Mouse (Mus musculus) forebrain, embryonic 16.5 days (tissue): ENCODE data around the gene Pbrm1. TPM values are rescaled to one million over a fixed set of nuclear protein-coding genes. Genes with fewer than 3 reads are reported as not detected.

Source experiments
- ATAC-seq: fragments of 200-750 bp; cut with Nextera tagmentation; 2 replicates; pipeline ENCODE4 v1.8.0; 2017; ENCODE audit warnings: mild to moderate bottlenecking, moderate library complexity
- H3K27ac ChIP-seq: fragments of 300-500 bp; sonication (generic); 2 replicates; pipeline ENCODE4 v1.5.1; 2014; ENCODE audit warnings: low read length, control low read depth
- H3K27me3 ChIP-seq: fragments of 300-500 bp; sonication (generic); replicated peaks from 2 replicates; pipeline ENCODE4 v1.6.1; 2014; ENCODE audit warnings: low read length; ENCODE audit not compliant: control insufficient read depth, insufficient read depth
- H3K36me3 ChIP-seq: fragments of 300-500 bp; sonication (generic); 2 replicates; pipeline ENCODE4 v1.6.1; 2014; ENCODE audit not compliant: control insufficient read depth, insufficient read depth
- H3K4me1 ChIP-seq: fragments of 300-500 bp; sonication (generic); replicated peaks from 2 replicates; pipeline ENCODE4 v1.6.1; 2014; ENCODE audit warnings: low read length; ENCODE audit not compliant: control insufficient read depth, insufficient read depth
- H3K4me2 ChIP-seq: fragments of 300-500 bp; sonication (generic); 2 replicates; pipeline ENCODE4 v1.6.1; 2014; ENCODE audit warnings: mild to moderate bottlenecking, low read length, control low read depth
- H3K4me3 ChIP-seq: fragments of 300-500 bp; sonication (generic); replicated peaks from 2 replicates; pipeline ENCODE4 v1.5.1; 2014; ENCODE audit warnings: mild to moderate bottlenecking, low read length, control low read depth
- H3K9ac ChIP-seq: fragments of 300-500 bp; sonication (generic); replicated peaks from 2 replicates; pipeline ENCODE4 v1.6.1; 2014; ENCODE audit warnings: low read depth, low read length, control low read depth
- H3K9me3 ChIP-seq: fragments of 300-500 bp; sonication (generic); 2 replicates; pipeline ENCODE4 v1.6.1; 2016; ENCODE audit warnings: low read length; ENCODE audit not compliant: control insufficient read depth
- WGBS: fragments of 180-500 bp; shearing (Covaris S2); extraction: QIAGEN DNeasy Blood & Tissue Kit; methylation state at CpG from one replicate; pipeline ENCODE4 v1.1.7; 2014; 5-methylcytosine and 5-hydroxymethylcytosine counted together
- polyA plus RNA-seq: library from polyadenylated mRNA; unstranded; fragments of >200 nt; fragmentation: Nextera tagmentation; extraction: Ambion mirVana; gene quantifications from 2 replicates; pipeline ENCODE4 v1.2.1, GENCODE M21; 2015

Gene Pbrm1
- polyA plus RNA-seq, 1 experiment from 2014 or later, result 154 TPM

- 63% methylated on average over 15 of the region's 15 CpGs for WGBS
- Histone ChIP-seq H3K9ac (peak overlapping the region; percentile 45), H3K4me3 (peak overlapping the region; percentile 90)
Observed at GRCm38 (mm10) chr14:31129326-31130235, 110.6 kb downstream of the Pbrm1 start.

GRCm38 (mm10) chr14:31130236-31131220 is 111.6 kb downstream of the Pbrm1 start, which contains the start of gene Nt5dc2:
Gene Nt5dc2 (plus strand): TSS chr14:31131053.
- 3% methylated on average over 52 of the region's 63 CpGs for WGBS
- Histone ChIP-seq H3K9ac (peak within 1 kb of the TSS; percentile 77), H3K4me1 (peaks cover 61% of the 10 kb centered on the region), H3K36me3 (no peaks in the 10 kb centered on the region), H3K27ac (peak within 1 kb of the TSS; percentile 49), H3K4me2 (peak within 1 kb of the TSS; percentile 56), H3K9me3 (no peaks in the 10 kb centered on the region), H3K4me3 (peak within 1 kb of the TSS; percentile 68), H3K27me3 (no peaks in the 10 kb centered on the region)
- ATAC-seq, result peak; percentile 61

More at GRCm38 (mm10) chr14:31129326-31130235, 110.6 kb downstream of the Pbrm1 start:
- Histone ChIP-seq H3K4me1 (peaks cover 63% of the 10 kb centered on the region), H3K36me3 (no peaks in the 10 kb centered on the region), H3K4me2 (peak overlapping the region; percentile 55), H3K27ac (peak overlapping the region; percentile 49), H3K27me3 (no peaks in the 10 kb centered on the region), H3K9me3 (no peaks in the 10 kb centered on the region)
- no peak for ATAC-seq

- Histone ChIP-seq H3K4me1 (peaks cover 58% of the 10 kb centered on the region), H3K27me3 (no peaks in the 10 kb centered on the region), H3K36me3 (no peaks in the 10 kb centered on the region; the same call in 1 of the 2 replicates), H3K4me2 (peak overlapping the region; percentile 56), H3K9me3 (no peaks in the 10 kb centered on the region), H3K4me3 (peak overlapping the region; percentile 68), H3K27ac (peak overlapping the region; percentile 49), H3K9ac (peak overlapping the region; percentile 77)
- no peak; the same call in 1 of the 2 replicates for ATAC-seq
- WGBS, result under 1% methylated on average over 43 of the region's 43 CpGs
Observed at GRCm38 (mm10) chr14:31131272-31131821, 112.4 kb downstream of the Pbrm1 start.

- ATAC-seq, result no peak
- no peaks in the 10 kb centered on the region for H3K27me3 ChIP-seq
- no peaks in the 10 kb centered on the region for H3K9me3 ChIP-seq
- peaks cover 53% of the 10 kb centered on the region for H3K4me1 ChIP-seq
- H3K4me3 ChIP-seq, result peak overlapping the region; percentile 68
- H3K9ac ChIP-seq, result peak overlapping the region; percentile 77
- H3K27ac ChIP-seq, result no peak overlapping the region
- WGBS, result 6% methylated on average over 6 of the region's 6 CpGs
- no peaks in the 10 kb centered on the region; the same call in 1 of the 2 replicates for H3K36me3 ChIP-seq
- H3K4me2 ChIP-seq, result peak overlapping the region; percentile 56
Observed at GRCm38 (mm10) chr14:31132031-31132430, 113.1 kb downstream of the Pbrm1 start.

- no peaks in the 10 kb centered on the region; the same call in 1 of the 2 replicates for H3K36me3 ChIP-seq
- ATAC-seq, result no peak
- peaks cover 48% of the 10 kb centered on the region for H3K4me1 ChIP-seq
- peak overlapping the region; percentile 56 for H3K4me2 ChIP-seq
- no peak overlapping the region for H3K27ac ChIP-seq
- H3K4me3 ChIP-seq, result no peak overlapping the region
- 82% methylated on average over 7 of the region's 7 CpGs for WGBS
- H3K27me3 ChIP-seq, result no peaks in the 10 kb centered on the region
- 0 out of 2 replicates have a peak overlapping the region, but pooled peaks have one; percentile 4 for H3K9ac ChIP-seq
- H3K9me3 ChIP-seq, result no peaks in the 10 kb centered on the region
Observed at GRCm38 (mm10) chr14:31132491-31132975, 113.6 kb downstream of the Pbrm1 start.

GRCm38 (mm10) chr14:31133023-31133665 is 114.2 kb downstream of the Pbrm1 start:
- 58% methylated on average over 11 of the region's 11 CpGs for WGBS
- Histone ChIP-seq H3K27me3 (no peaks in the 10 kb centered on the region), H3K4me1 (peaks cover 45% of the 10 kb centered on the region), H3K36me3 (no peaks in the 10 kb centered on the region; the same call in 1 of the 2 replicates), H3K4me2 (peak overlapping the region; percentile 0), H3K27ac (peak overlapping the region; percentile 64), H3K9ac (0 out of 2 replicates have a peak overlapping the region, but pooled peaks have one; percentile 4), H3K4me3 (no peak overlapping the region), H3K9me3 (no peaks in the 10 kb centered on the region)
- no peak for ATAC-seq

GRCm38 (mm10) chr14:31134015-31135000 is 115.4 kb downstream of the Pbrm1 start:
- H3K4me2 ChIP-seq, result no peak overlapping the region
- no peak overlapping the region for H3K4me3 ChIP-seq
- peaks cover 43% of the 10 kb centered on the region for H3K4me1 ChIP-seq
- H3K27ac ChIP-seq, result peak overlapping the region; percentile 64
- ATAC-seq, result peak; percentile 11; the same call in 1 of the 2 replicates
- WGBS, result 61% methylated on average over 25 of the region's 25 CpGs
- H3K36me3 ChIP-seq, result no peaks in the 10 kb centered on the region; the same call in 1 of the 2 replicates
- H3K27me3 ChIP-seq, result no peaks in the 10 kb centered on the region
- H3K9ac ChIP-seq, result no peak overlapping the region
- no peaks in the 10 kb centered on the region for H3K9me3 ChIP-seq
